Mouse (Mus musculus): ENCODE results near the gene Phf5a.

- no peak for TF ChIP-seq EP300 (IDR thresholded peaks at IDR 0.05; ENCODE audit: insufficient read depth, low read depth, low read length)
- TF ChIP-seq POLR2A (IDR thresholded peaks at IDR 0.05; ENCODE audit: insufficient read depth, low read length) = no peak
These were observed 8.1 kb upstream of the Phf5a start for GRCm38 (mm10) chr15:81879531-81880401.
